Mouse (Mus musculus): ENCODE results near the gene Gpr150.

- no peak for TF ChIP-seq CTCF (conservative IDR thresholded peaks at IDR 0.05; ENCODE audit: low read length)
- no peak for TF ChIP-seq POU5F1 (IDR thresholded peaks at IDR 0.05; ENCODE audit: borderline replicate concordance, low read length)
- TF ChIP-seq NANOG (IDR thresholded peaks at IDR 0.05; ENCODE audit: borderline replicate concordance, low read length), result no peak
These were observed 672 bp upstream of the Gpr150 start for GRCm38 (mm10) chr13:76057267-76058069.
